Mouse (Mus musculus) left cerebral cortex, postnatal 4 days (tissue): ENCODE results near the gene Cyp11a1. TPM values are rescaled to one million over a fixed set of nuclear protein-coding genes. Genes with fewer than 3 reads are reported as not detected.

ENCODE experiments used
- DNase-seq: peaks from one replicate; pipeline ENCODE4 v3.0.0-alpha.2; 2022
- intact Hi-C: fragments of 180-260 bp; cut with DNase I; formaldehyde crosslinking; loops from one replicate; pipeline ENCODE4 v1.15.1; 2025
- total RNA-seq, 2 experiments: library from RNA; stranded (reverse); gene quantifications; 2 replicates each; pipeline ENCODE4 v1.2.3; 2021

Cyp11a1 gene
- total RNA-seq, 2 experiments from 2014 or later: 1.7 to 2.0 TPM

GRCm38 (mm10) chr9:57999676-58000075, 6.5 kb upstream of the Cyp11a1 start:
- intact Hi-C loops: loop anchor here (5.0 kb wide), 3 partner anchors 47 to 237 kb away; no protein-coding TSS in a partner anchor
- peak; percentile 73 for DNase-seq

GRCm38 (mm10) chr9:58003272-58003671, 2.9 kb upstream of the Cyp11a1 start:
- no peak for DNase-seq
- intact Hi-C loops: no loop called here

- no peak for DNase-seq
- intact Hi-C loops: no loop called here
Observed at GRCm38 (mm10) chr9:58008336-58009014, 2.3 kb downstream of the Cyp11a1 start.

GRCm38 (mm10) chr9:58009015-58009362, 2.8 kb downstream of the Cyp11a1 start:
- DNase-seq: peak; percentile 92
- intact Hi-C loops: no loop called here

- DNase-seq: no peak
- intact Hi-C loops: no loop called here
Observed at GRCm38 (mm10) chr9:58009588-58009987, 3.4 kb downstream of the Cyp11a1 start.

GRCm38 (mm10) chr9:58011027-58011426, 4.8 kb downstream of the Cyp11a1 start:
- intact Hi-C loops: no loop called here
- DNase-seq: no peak

GRCm38 (mm10) chr9:58011552-58011951, 5.3 kb downstream of the Cyp11a1 start:
- intact Hi-C loops: no loop called here
- DNase-seq: no peak

GRCm38 (mm10) chr9:58012486-58012885, 6.3 kb downstream of the Cyp11a1 start:
- intact Hi-C loops: no loop called here
- DNase-seq: no peak

- intact Hi-C loops: no loop called here
- DNase-seq: no peak
Observed at GRCm38 (mm10) chr9:58012935-58013334, 6.7 kb downstream of the Cyp11a1 start.

GRCm38 (mm10) chr9:58014393-58015160, 8.4 kb downstream of the Cyp11a1 start:
- intact Hi-C loops: no loop called here
- no peak for DNase-seq

GRCm38 (mm10) chr9:58015856-58016255, 9.6 kb downstream of the Cyp11a1 start:
- DNase-seq: no peak
- intact Hi-C loops: no loop called here

- no peak for DNase-seq
- intact Hi-C loops: no loop called here
Observed at GRCm38 (mm10) chr9:58016962-58017361, 10.8 kb downstream of the Cyp11a1 start.

- intact Hi-C loops: no loop called here
Observed at GRCm38 (mm10) chr9:58018385-58018784, 12.2 kb downstream of the Cyp11a1 start.

GRCm38 (mm10) chr9:58025995-58026394, 19.8 kb downstream of the Cyp11a1 start:
- no peak for DNase-seq
- intact Hi-C loops: no loop called here

More at GRCm38 (mm10) chr9:58018385-58018784, 12.2 kb downstream of the Cyp11a1 start:
- DNase-seq: no peak

- intact Hi-C loops: no loop called here
- DNase-seq: no peak
Observed at GRCm38 (mm10) chr9:58027426-58028180, 21.4 kb downstream of the Cyp11a1 start.

GRCm38 (mm10) chr9:58028841-58029240, 22.6 kb downstream of the Cyp11a1 start:
- intact Hi-C loops: no loop called here

GRCm38 (mm10) chr9:58029635-58030034, 23.4 kb downstream of the Cyp11a1 start:
- no peak for DNase-seq
- intact Hi-C loops: loop anchor here (10.0 kb wide), 1 partner anchor 255 kb away; no protein-coding TSS in a partner anchor

More at GRCm38 (mm10) chr9:58028841-58029240, 22.6 kb downstream of the Cyp11a1 start:
- DNase-seq: no peak

- peak; percentile 66 for DNase-seq
- intact Hi-C loops: loop anchor here (10.0 kb wide), 1 partner anchor 253 kb away; no protein-coding TSS in a partner anchor
Observed at GRCm38 (mm10) chr9:58031895-58032294, 25.7 kb downstream of the Cyp11a1 start.

- intact Hi-C loops: loop anchor here (10.0 kb wide), 1 partner anchor 249 kb away; no protein-coding TSS in a partner anchor
- peak; percentile 84 for DNase-seq
Observed at GRCm38 (mm10) chr9:58035519-58035918, 29.3 kb downstream of the Cyp11a1 start.

- intact Hi-C loops: loop anchor here (10.0 kb wide), 1 partner anchor 249 kb away; no protein-coding TSS in a partner anchor
- DNase-seq: no peak
Observed at GRCm38 (mm10) chr9:58035951-58036698, 29.9 kb downstream of the Cyp11a1 start.
